Mouse (Mus musculus) thymus, postnatal 4 days (tissue): ENCODE measurements around the gene Ubash3b.
A peak's percentile ranks its signal among the peaks of the same experiment; 100 is the strongest.

Experiments
- DNase-seq: peaks from one replicate; pipeline ENCODE4 v3.0.0; 2021

Ubash3b gene

GRCm38 (mm10) chr9:41161413-41161812, at the start of gene Ubash3b:
TSS of gene Ubash3b (minus strand) at chr9:41161697.
- DNase-seq = no peak

GRCm38 (mm10) chr9:41207130-41208104, 45.9 kb upstream of the Ubash3b start:
- DNase-seq = peak; percentile 98

GRCm38 (mm10) chr9:41206717-41207116, 45.2 kb upstream of the Ubash3b start:
- DNase-seq = no peak

- no peak for DNase-seq
Measured at GRCm38 (mm10) chr9:41205267-41205666, 43.8 kb upstream of the Ubash3b start.

- DNase-seq = no peak
Measured at GRCm38 (mm10) chr9:41199456-41200252, 38.2 kb upstream of the Ubash3b start.

GRCm38 (mm10) chr9:41198501-41199265, 37.2 kb upstream of the Ubash3b start:
- no peak for DNase-seq

- DNase-seq = no peak
Measured at GRCm38 (mm10) chr9:41195742-41196311, 34.3 kb upstream of the Ubash3b start.

- no peak for DNase-seq
Measured at GRCm38 (mm10) chr9:41191651-41192210, 30.2 kb upstream of the Ubash3b start.

- DNase-seq = peak; percentile 84
Measured at GRCm38 (mm10) chr9:41190745-41191482, 29.4 kb upstream of the Ubash3b start.

- no peak for DNase-seq
Measured at GRCm38 (mm10) chr9:41187939-41188338, 26.4 kb upstream of the Ubash3b start.

- no peak for DNase-seq
Measured at GRCm38 (mm10) chr9:41187498-41187897, 26.0 kb upstream of the Ubash3b start.

- DNase-seq = no peak
Measured at GRCm38 (mm10) chr9:41185331-41185730, 23.8 kb upstream of the Ubash3b start.

- DNase-seq = peak; percentile 33
Measured at GRCm38 (mm10) chr9:41182550-41182949, 21.1 kb upstream of the Ubash3b start.

- no peak for DNase-seq
Measured at GRCm38 (mm10) chr9:41181803-41182202, 20.3 kb upstream of the Ubash3b start.

GRCm38 (mm10) chr9:41181372-41181771, 19.9 kb upstream of the Ubash3b start:
- DNase-seq = no peak

GRCm38 (mm10) chr9:41179056-41179455, 17.6 kb upstream of the Ubash3b start:
- no peak for DNase-seq

- no peak for DNase-seq
Measured at GRCm38 (mm10) chr9:41173158-41173557, 11.7 kb upstream of the Ubash3b start.

GRCm38 (mm10) chr9:41172426-41172825, 10.9 kb upstream of the Ubash3b start:
- no peak for DNase-seq

- DNase-seq = no peak
Measured at GRCm38 (mm10) chr9:41170026-41170425, 8.5 kb upstream of the Ubash3b start.

- no peak for DNase-seq
Measured at GRCm38 (mm10) chr9:41168656-41169055, 7.2 kb upstream of the Ubash3b start.

GRCm38 (mm10) chr9:41168206-41168605, 6.7 kb upstream of the Ubash3b start:
- DNase-seq = no peak
